Mouse (Mus musculus) intestine, embryonic 16.5 days (tissue): ENCODE data around the gene Boc. TPM values are rescaled to one million over a fixed set of nuclear protein-coding genes. Genes with fewer than 3 reads are reported as not detected.

Experiments used
- ATAC-seq: fragments of 200-750 bp; cut with Nextera tagmentation; 2 replicates; pipeline ENCODE4 v1.8.0; 2017; ENCODE audit warnings: moderate TSS enrichment, moderate library complexity
- H3K27ac ChIP-seq: fragments of 300-500 bp; sonication (generic); 2 replicates; pipeline ENCODE4 v1.5.1; 2014; ENCODE audit warnings: mild to moderate bottlenecking, low read length
- H3K27me3 ChIP-seq: fragments of 300-500 bp; sonication (generic); replicated peaks from 2 replicates; pipeline ENCODE4 v1.6.1; 2014; ENCODE audit warnings: low read length, control low read depth, mixed read lengths; ENCODE audit not compliant: control insufficient read depth, insufficient read depth
- H3K36me3 ChIP-seq: fragments of 300-500 bp; sonication (generic); 2 replicates; pipeline ENCODE4 v1.6.1; 2014; ENCODE audit warnings: low read length, control low read depth; ENCODE audit not compliant: control insufficient read depth, insufficient read depth
- H3K4me1 ChIP-seq: fragments of 300-500 bp; sonication (generic); 2 replicates; pipeline ENCODE4 v1.6.1; 2014; ENCODE audit warnings: low read length, control low read depth, mixed read lengths; ENCODE audit not compliant: control insufficient read depth, insufficient read depth
- H3K4me2 ChIP-seq: fragments of 300-500 bp; sonication (generic); 2 replicates; pipeline ENCODE4 v1.6.1; 2014; ENCODE audit warnings: low read depth, low read length, control low read depth
- H3K4me3 ChIP-seq: fragments of 300-500 bp; sonication (generic); 2 replicates; pipeline ENCODE4 v1.5.1; 2014; ENCODE audit warnings: mild to moderate bottlenecking, low read length
- H3K9ac ChIP-seq: fragments of 300-500 bp; sonication (generic); 2 replicates; pipeline ENCODE4 v1.6.1; 2014; ENCODE audit warnings: low read depth, low read length
- H3K9me3 ChIP-seq: fragments of 300-500 bp; sonication (generic); 2 replicates; pipeline ENCODE4 v1.6.1; 2016; ENCODE audit warnings: low read length, control low read depth; ENCODE audit not compliant: control insufficient read depth
- WGBS: fragments of 180-500 bp; shearing (Covaris S2); extraction: QIAGEN DNeasy Blood & Tissue Kit; methylation state at CpG from one replicate; pipeline ENCODE4 v1.1.7; 2014; 5-methylcytosine and 5-hydroxymethylcytosine counted together
- polyA plus RNA-seq: library from polyadenylated mRNA; unstranded; fragments of >200 nt; fragmentation: Nextera tagmentation; extraction: Ambion mirVana; gene quantifications from 2 replicates; pipeline ENCODE4 v1.2.1, GENCODE M21; 2015

The Boc gene
- polyA plus RNA-seq, 1 experiment from 2014 or later: 8.3 TPM

DNA sequence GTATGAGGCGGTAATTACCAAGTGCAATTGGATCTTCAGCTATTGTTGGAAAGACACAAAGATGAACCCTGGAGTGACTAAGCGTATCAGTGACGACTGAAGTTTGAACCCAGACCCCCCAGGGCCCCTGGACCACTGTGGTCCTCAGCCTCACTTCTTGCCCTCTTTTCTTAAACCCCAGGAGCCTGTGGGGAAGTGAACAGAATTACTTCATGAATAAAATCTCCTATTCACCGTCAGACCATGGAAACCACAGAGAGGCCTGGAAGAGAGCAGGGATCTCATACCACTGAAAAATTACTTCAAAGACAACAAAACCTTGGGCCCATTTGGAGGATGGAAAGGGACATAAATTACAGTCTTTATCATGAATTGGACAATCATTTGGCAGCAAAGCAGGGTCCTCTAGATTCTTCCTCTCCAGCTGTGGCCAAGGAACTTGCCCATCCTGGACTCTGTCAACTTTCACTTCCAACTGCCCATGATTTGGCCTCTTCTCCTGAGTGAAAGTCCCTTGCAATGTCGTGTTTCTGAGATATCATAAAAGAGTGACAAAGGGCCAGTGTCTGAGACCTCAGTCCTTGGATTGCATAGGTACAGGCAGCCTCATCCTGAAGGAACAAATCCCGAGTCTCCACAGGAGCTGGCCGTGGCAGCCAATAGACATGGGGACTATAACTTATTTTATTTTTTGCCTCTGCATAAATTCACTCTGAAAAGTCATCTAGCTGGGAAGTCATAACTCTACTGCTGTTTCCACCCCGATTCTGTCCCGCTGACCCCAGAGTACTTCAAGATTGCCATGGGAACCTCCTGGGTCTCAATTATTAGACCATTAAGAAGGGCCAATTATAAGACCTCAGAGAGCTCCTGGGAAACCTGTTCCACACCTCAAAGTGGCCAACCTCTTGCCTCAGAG lies 2.6 kb downstream of the Boc start:
- Histone ChIP-seq H3K4me1 (peaks cover 12% of the 10 kb centered on the region), H3K9ac (no peak overlapping the region), H3K36me3 (no peaks in the 10 kb centered on the region), H3K9me3 (no peaks in the 10 kb centered on the region), H3K4me2 (0 out of 2 replicates have a peak overlapping the region, but pooled peaks have one; percentile 7), H3K4me3 (no peak overlapping the region; the same call in 1 of the 2 replicates), H3K27me3 (no peaks in the 10 kb centered on the region), H3K27ac (no peak overlapping the region)
- 68% methylated on average over 9 of the region's 9 CpGs for WGBS
- ATAC-seq: no peak

- H3K27ac ChIP-seq: no peak overlapping the region
- no peaks in the 10 kb centered on the region for H3K27me3 ChIP-seq
- H3K9me3 ChIP-seq: no peaks in the 10 kb centered on the region
- no peak overlapping the region for H3K9ac ChIP-seq
- ATAC-seq: no peak
- no peak overlapping the region for H3K4me3 ChIP-seq
- WGBS: 71% methylated on average over 8 of the region's 8 CpGs
- H3K4me1 ChIP-seq: peaks cover 19% of the 10 kb centered on the region
- no peaks in the 10 kb centered on the region for H3K36me3 ChIP-seq
- H3K4me2 ChIP-seq: no peak overlapping the region
Measured at GRCm38 (mm10) chr16:44553861-44554260, 4.8 kb downstream of the Boc start.

GRCm38 (mm10) chr16:44552726-44553125 lies 6.0 kb downstream of the Boc start:
- no peaks in the 10 kb centered on the region for H3K9me3 ChIP-seq
- no peaks in the 10 kb centered on the region for H3K36me3 ChIP-seq
- no peak overlapping the region for H3K4me3 ChIP-seq
- no peaks in the 10 kb centered on the region for H3K27me3 ChIP-seq
- no peak overlapping the region for H3K9ac ChIP-seq
- H3K27ac ChIP-seq: no peak overlapping the region
- H3K4me1 ChIP-seq: peaks cover 19% of the 10 kb centered on the region
- 93% methylated on average over 5 of the region's 5 CpGs for WGBS
- ATAC-seq: no peak
- H3K4me2 ChIP-seq: no peak overlapping the region

DNA sequence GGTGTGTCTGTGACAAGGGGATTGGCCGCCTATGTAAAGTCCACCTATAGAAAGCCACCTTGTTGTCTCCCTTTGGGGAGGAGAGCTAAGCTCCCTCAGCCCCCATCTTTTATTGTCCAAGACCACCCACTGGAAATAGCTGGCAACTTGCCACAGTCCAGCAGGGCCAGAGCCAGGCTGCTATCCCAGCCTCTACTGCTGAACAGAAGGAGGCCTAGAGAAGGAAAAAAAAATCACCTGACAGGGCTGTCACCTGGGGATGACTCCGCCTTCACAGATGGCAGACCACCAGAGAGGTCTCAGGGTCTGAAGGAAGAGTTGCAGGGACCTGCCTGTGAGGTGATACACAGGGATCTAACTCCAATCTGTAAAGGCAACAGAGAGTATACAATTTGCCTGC lies 6.7 kb downstream of the Boc start:
- 73% methylated on average over 2 of the region's 2 CpGs for WGBS
- Histone ChIP-seq H3K27ac (no peak overlapping the region), H3K4me3 (no peak overlapping the region), H3K36me3 (no peaks in the 10 kb centered on the region), H3K9me3 (no peaks in the 10 kb centered on the region), H3K4me2 (no peak overlapping the region), H3K4me1 (peaks cover 19% of the 10 kb centered on the region), H3K9ac (no peak overlapping the region), H3K27me3 (no peaks in the 10 kb centered on the region)
- no peak for ATAC-seq

- ATAC-seq: no peak
- 59% methylated on average over 5 of the region's 5 CpGs for WGBS
- Histone ChIP-seq H3K27me3 (no peaks in the 10 kb centered on the region), H3K27ac (no peak overlapping the region), H3K9me3 (no peaks in the 10 kb centered on the region), H3K36me3 (no peaks in the 10 kb centered on the region), H3K4me1 (peaks cover 19% of the 10 kb centered on the region), H3K4me3 (no peak overlapping the region), H3K4me2 (no peak overlapping the region), H3K9ac (no peak overlapping the region)
Measured at GRCm38 (mm10) chr16:44551491-44551890, 7.2 kb downstream of the Boc start.

- H3K27ac ChIP-seq: no peak overlapping the region
Measured at GRCm38 (mm10) chr16:44550843-44551242, 7.9 kb downstream of the Boc start.

GRCm38 (mm10) chr16:44549867-44550679 lies 8.6 kb downstream of the Boc start:
- no peak overlapping the region for H3K4me3 ChIP-seq
- 45% methylated on average over 7 of the region's 7 CpGs for WGBS
- no peaks in the 10 kb centered on the region for H3K36me3 ChIP-seq
- no peak for ATAC-seq
- peaks cover 19% of the 10 kb centered on the region for H3K4me1 ChIP-seq
- H3K27me3 ChIP-seq: no peaks in the 10 kb centered on the region
- no peak overlapping the region for H3K27ac ChIP-seq
- H3K9me3 ChIP-seq: no peaks in the 10 kb centered on the region
- 0 out of 2 replicates have a peak overlapping the region, but pooled peaks have one; percentile 21 for H3K9ac ChIP-seq
- H3K4me2 ChIP-seq: no peak overlapping the region

More at GRCm38 (mm10) chr16:44550843-44551242, 7.9 kb downstream of the Boc start:
- no peaks in the 10 kb centered on the region for H3K27me3 ChIP-seq
- WGBS: 34% methylated on average over 5 of the region's 5 CpGs
- no peaks in the 10 kb centered on the region for H3K36me3 ChIP-seq
- H3K9me3 ChIP-seq: no peaks in the 10 kb centered on the region
- no peak overlapping the region for H3K4me2 ChIP-seq
- no peak for ATAC-seq
- H3K4me3 ChIP-seq: no peak overlapping the region
- peaks cover 19% of the 10 kb centered on the region for H3K4me1 ChIP-seq
- H3K9ac ChIP-seq: 0 out of 2 replicates have a peak overlapping the region, but pooled peaks have one; percentile 21

DNA sequence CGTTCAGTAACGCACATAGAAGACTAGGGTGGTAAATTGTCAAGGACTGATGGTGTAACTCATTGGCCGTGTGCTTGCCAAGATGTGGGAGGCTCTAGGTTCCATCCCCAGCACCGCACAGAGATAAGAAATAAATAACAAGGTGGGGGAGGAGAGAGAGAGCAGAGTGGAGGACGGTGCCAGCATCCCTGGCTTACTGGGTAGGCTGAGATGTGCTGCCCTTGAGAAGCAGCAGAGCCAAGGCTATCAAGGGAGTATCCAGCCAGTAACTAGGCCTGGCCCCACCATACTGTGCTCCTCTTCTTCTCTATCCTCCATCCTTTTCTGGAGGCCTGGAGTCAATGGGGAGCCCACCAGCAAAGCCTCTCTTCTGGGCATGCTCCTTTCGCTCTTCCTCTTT lies 9.3 kb downstream of the Boc start:
- no peak overlapping the region for H3K4me2 ChIP-seq
- no peaks in the 10 kb centered on the region for H3K36me3 ChIP-seq
- no peaks in the 10 kb centered on the region for H3K9me3 ChIP-seq
- no peaks in the 10 kb centered on the region for H3K27me3 ChIP-seq
- no peak overlapping the region for H3K9ac ChIP-seq
- no peak overlapping the region for H3K4me3 ChIP-seq
- no peak overlapping the region for H3K27ac ChIP-seq
- no peak for ATAC-seq
- 76% methylated on average over 6 of the region's 6 CpGs for WGBS
- peaks cover 19% of the 10 kb centered on the region for H3K4me1 ChIP-seq

DNA sequence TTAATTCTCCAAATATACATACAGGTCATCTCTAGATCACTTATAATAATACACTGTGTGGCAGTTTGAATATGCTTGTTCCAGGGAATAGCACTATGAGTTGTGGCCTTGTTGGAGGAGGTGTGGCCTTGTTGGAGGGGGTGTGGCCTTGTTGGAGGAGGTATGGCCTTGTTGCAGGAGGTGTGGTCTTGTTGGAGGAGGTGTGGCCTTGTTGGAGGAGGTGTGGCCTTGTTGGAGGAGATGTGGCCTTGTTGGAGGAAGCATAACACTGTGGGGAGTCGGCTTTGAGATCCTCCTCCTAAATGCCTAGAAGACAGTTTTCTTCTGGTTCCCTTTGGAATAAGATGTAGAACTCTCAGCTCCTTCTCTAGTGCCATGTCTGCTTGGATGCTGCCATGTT lies 10.7 kb downstream of the Boc start:
- Histone ChIP-seq H3K9ac (no peak overlapping the region), H3K4me1 (peaks cover 22% of the 10 kb centered on the region), H3K27me3 (no peaks in the 10 kb centered on the region), H3K27ac (no peak overlapping the region), H3K9me3 (no peaks in the 10 kb centered on the region), H3K4me3 (no peak overlapping the region), H3K4me2 (no peak overlapping the region), H3K36me3 (no peaks in the 10 kb centered on the region)
- WGBS: 88% methylated on average over 1 of the region's 1 CpGs
- no peak for ATAC-seq
